Mouse (Mus musculus) forebrain, embryonic 15.5 days (tissue): ENCODE measurements around the gene Slc25a22. TPM values are rescaled to one million over a fixed set of nuclear protein-coding genes. Genes with fewer than 3 reads are reported as not detected.

Experiments
- ATAC-seq: fragments of 200-750 bp; cut with Nextera tagmentation; replicated peaks from 2 replicates; pipeline ENCODE4 v1.8.0; 2017; ENCODE audit warnings: mild to moderate bottlenecking, moderate TSS enrichment, moderate library complexity
- H3K27ac ChIP-seq: fragments of 300-500 bp; sonication (generic); replicated peaks from 2 replicates; pipeline ENCODE4 v1.5.1; 2015; ENCODE audit warnings: mild to moderate bottlenecking, inconsistent platforms
- H3K27me3 ChIP-seq: fragments of 300-500 bp; sonication (generic); 2 replicates; pipeline ENCODE4 v1.6.1; 2015; ENCODE audit warnings: inconsistent platforms
- H3K36me3 ChIP-seq: fragments of 300-500 bp; sonication (generic); 2 replicates; pipeline ENCODE4 v1.6.1; 2015; ENCODE audit warnings: mild to moderate bottlenecking, inconsistent platforms
- H3K4me1 ChIP-seq: fragments of 300-500 bp; sonication (generic); 2 replicates; pipeline ENCODE4 v1.6.1; 2015; ENCODE audit warnings: inconsistent platforms
- H3K4me2 ChIP-seq: fragments of 300-500 bp; sonication (generic); replicated peaks from 2 replicates; pipeline ENCODE4 v1.6.1; 2015; ENCODE audit warnings: mild to moderate bottlenecking, inconsistent platforms
- H3K4me3 ChIP-seq: fragments of 300-500 bp; sonication (generic); 2 replicates; pipeline ENCODE4 v1.5.1; 2015; ENCODE audit warnings: mild to moderate bottlenecking, inconsistent platforms
- H3K9ac ChIP-seq: fragments of 300-500 bp; sonication (generic); replicated peaks from 2 replicates; pipeline ENCODE4 v1.6.1; 2015; ENCODE audit warnings: mild to moderate bottlenecking, inconsistent platforms
- H3K9me3 ChIP-seq: fragments of 300-500 bp; sonication (generic); 2 replicates; pipeline ENCODE4 v1.6.1; 2016; ENCODE audit warnings: inconsistent platforms
- WGBS: fragments of 180-500 bp; shearing (Covaris S2); methylation state at CpG from one replicate; pipeline ENCODE4 v1.1.7; 2015; ENCODE audit warnings: mixed read lengths; 5-methylcytosine and 5-hydroxymethylcytosine counted together
- polyA plus RNA-seq: library from polyadenylated mRNA; unstranded; fragments of >200 nt; fragmentation: Nextera tagmentation; extraction: Ambion mirVana; gene quantifications from 2 replicates; pipeline ENCODE4 v1.2.1, GENCODE M21; 2015

The Slc25a22 gene
- polyA plus RNA-seq, 1 experiment from 2014 or later: 86.3 TPM

DNA sequence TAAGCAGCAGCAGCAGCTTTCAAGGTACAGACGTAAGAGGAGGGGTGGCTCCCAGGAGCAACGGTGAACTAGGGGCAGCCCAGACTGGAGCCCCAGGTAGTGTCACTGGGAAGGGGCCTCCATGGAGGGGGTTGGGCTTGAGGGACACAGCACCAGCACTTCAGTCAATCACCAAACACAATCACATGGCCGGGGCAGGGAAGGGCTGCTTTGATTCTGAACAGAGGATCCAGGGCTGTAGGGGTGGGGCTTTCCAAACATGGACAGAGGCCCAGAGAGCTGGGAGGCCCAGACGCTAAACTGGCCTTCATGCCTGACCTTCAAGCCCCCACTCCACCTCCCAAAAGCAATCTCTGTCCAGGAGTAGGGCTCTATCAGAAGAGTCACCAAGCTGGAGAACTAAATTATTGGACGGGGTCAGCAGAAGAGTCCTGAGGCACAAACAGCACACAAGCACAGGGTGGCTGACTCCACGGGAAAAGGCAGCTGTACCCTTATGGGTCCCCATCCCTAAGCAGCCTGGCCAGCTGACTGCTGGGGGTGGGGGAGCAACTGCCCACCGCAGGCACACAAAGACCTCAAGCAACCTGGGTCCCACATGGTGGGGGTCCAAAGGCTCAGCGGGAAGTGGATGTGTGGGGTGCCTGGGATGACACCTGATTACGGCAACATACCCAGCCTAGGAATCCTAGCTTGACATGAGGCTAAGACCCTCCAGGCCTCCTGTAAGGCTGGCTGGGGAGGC is 7.7 kb downstream of the Slc25a22 start:
- peaks cover 22% of the 10 kb centered on the region for H3K36me3 ChIP-seq
- H3K4me2 ChIP-seq: peak overlapping the region; percentile 88
- peak overlapping the region; percentile 71; the same call in 1 of the 2 replicates for H3K9ac ChIP-seq
- H3K4me3 ChIP-seq: peak overlapping the region; percentile 53
- no peaks in the 10 kb centered on the region for H3K9me3 ChIP-seq
- 62% methylated on average over 9 of the region's 9 CpGs for WGBS
- peak overlapping the region; percentile 70 for H3K27ac ChIP-seq
- no peak for ATAC-seq
- H3K4me1 ChIP-seq: peaks cover 46% of the 10 kb centered on the region
- no peaks in the 10 kb centered on the region for H3K27me3 ChIP-seq

DNA sequence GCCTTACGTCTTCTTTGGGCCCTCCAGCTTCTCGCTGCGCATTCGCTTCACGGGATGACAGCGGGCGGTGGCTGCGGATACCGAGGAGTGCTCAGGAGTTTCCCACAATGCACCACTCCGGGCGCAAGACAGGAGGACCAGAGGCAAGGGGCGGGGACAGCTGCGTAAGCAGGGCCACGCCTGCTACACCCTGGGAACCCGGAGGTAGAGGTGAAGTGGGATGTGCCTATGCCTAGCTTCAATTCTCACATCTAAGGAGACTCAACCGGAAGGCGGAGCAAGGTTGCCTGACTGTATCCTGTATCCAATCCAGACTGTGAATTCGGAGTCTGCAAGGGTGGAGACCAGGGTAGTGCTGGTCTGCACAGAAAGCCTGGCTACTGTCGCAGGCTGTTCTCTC is 8.4 kb downstream of the Slc25a22 start, which contains the start of gene Cend1:
Gene Cend1, minus strand, starts transcription at position 182 of the 400 bp plus-strand sequence.
- peak within 1 kb of the TSS; percentile 71 for H3K9ac ChIP-seq
- no peaks in the 10 kb centered on the region for H3K27me3 ChIP-seq
- H3K9me3 ChIP-seq: no peaks in the 10 kb centered on the region
- peaks cover 40% of the 10 kb centered on the region for H3K4me1 ChIP-seq
- peak within 1 kb of the TSS; percentile 88 for H3K4me2 ChIP-seq
- 4% methylated on average over 19 of the region's 19 CpGs for WGBS
- H3K27ac ChIP-seq: peak within 1 kb of the TSS; percentile 70
- peaks cover 22% of the 10 kb centered on the region for H3K36me3 ChIP-seq
- peak within 1 kb of the TSS; percentile 53 for H3K4me3 ChIP-seq
- peak; percentile 83 for ATAC-seq

DNA sequence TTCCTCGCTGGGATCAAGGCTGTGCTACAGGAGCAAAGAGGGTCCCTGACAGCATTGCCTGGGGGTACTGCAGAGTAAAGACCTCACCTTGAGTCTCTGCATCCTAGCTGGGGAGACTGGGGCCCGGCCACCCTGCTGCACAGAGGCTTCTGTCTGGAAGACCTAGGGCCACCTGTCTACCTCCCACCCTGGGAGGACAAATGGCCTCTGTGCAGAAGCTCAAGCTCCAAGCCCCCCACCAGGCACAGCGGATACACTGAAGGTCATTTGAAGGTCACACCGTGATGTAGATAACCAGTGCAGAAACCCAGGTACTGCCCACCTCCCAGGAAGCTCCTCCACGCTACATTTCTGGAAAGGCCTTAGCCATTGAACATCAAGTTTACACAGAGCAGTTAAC is 9.0 kb downstream of the Slc25a22 start:
- Histone ChIP-seq H3K27me3 (no peaks in the 10 kb centered on the region), H3K4me2 (peak overlapping the region; percentile 88), H3K27ac (peak overlapping the region; percentile 70), H3K4me1 (peaks cover 35% of the 10 kb centered on the region), H3K36me3 (peaks cover 22% of the 10 kb centered on the region), H3K9ac (peak overlapping the region; percentile 71), H3K9me3 (no peaks in the 10 kb centered on the region), H3K4me3 (peak overlapping the region; percentile 53)
- ATAC-seq: 0 out of 2 replicates have a peak, but pooled peaks have one; percentile 3
- WGBS: 44% methylated on average over 5 of the region's 5 CpGs

DNA sequence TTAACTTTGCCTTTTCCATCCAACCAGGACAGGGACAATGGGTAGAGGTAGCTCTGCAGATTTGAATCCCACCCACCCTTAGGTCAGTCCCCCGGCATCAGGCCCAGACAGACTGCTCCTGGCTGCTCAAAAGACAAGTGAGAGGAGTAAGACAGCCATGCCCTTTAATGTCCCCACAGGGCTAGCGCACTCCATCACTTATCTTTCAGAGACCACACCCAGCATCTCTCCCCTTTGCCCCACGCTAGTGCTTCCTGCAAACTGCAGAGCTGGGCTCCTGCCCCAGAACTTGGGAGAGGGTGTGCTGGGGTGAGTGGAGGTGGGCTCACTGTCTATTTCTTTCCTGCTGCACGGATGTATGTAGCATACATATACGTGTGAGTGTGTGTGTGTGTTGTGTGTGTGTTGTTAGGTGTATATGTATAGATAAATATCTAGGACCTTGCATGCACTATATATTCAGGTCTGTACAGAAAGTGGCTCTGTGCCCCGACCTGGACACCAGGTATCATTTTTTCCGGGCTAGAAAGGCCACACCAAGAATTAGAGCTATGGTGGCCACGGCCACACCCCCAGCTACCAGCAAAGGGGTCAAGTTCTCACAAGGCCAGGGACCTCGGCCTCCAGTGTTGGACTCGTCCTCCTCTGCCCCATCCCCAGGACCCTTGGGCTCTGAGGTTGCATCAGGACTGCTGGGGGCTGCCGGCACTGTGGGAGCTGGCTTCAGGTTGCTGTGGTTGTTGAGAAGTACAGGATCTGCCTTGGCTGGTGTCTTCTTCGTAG is 10.6 kb downstream of the Slc25a22 start:
- 84% methylated on average over 12 of the region's 12 CpGs for WGBS
- no peak for ATAC-seq
- H3K9me3 ChIP-seq: no peaks in the 10 kb centered on the region
- H3K27me3 ChIP-seq: no peaks in the 10 kb centered on the region
- H3K9ac ChIP-seq: no peak overlapping the region
- no peak overlapping the region for H3K4me2 ChIP-seq
- H3K27ac ChIP-seq: no peak overlapping the region
- H3K36me3 ChIP-seq: peaks cover 22% of the 10 kb centered on the region
- no peak overlapping the region for H3K4me3 ChIP-seq
- H3K4me1 ChIP-seq: peaks cover 21% of the 10 kb centered on the region

DNA sequence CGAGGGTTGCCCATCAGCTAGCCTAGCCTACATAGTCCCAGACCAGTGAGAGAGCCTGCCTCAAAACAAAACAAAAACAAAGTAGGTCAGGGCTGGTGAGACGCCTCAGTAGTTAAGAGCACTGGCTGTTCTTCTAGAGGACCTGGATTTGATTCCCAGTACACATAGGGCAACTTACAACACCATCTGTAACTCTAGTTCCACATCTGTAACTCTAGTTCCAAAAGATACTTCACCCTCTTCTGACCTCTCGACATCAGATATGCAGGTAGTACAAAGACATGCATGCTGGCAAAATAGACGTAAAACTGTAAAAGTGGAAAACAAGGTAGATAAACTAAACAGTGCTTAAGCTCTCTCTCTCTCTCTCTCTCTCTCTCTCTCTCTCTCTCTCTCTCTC is 13.9 kb downstream of the Slc25a22 start:
- WGBS: 73% methylated on average over 4 of the region's 4 CpGs
- Histone ChIP-seq H3K4me1 (peaks cover 10% of the 10 kb centered on the region), H3K9me3 (no peaks in the 10 kb centered on the region), H3K27ac (no peak overlapping the region), H3K4me3 (no peak overlapping the region), H3K36me3 (no peaks in the 10 kb centered on the region), H3K9ac (no peak overlapping the region), H3K27me3 (no peaks in the 10 kb centered on the region), H3K4me2 (no peak overlapping the region)
- ATAC-seq: no peak

DNA sequence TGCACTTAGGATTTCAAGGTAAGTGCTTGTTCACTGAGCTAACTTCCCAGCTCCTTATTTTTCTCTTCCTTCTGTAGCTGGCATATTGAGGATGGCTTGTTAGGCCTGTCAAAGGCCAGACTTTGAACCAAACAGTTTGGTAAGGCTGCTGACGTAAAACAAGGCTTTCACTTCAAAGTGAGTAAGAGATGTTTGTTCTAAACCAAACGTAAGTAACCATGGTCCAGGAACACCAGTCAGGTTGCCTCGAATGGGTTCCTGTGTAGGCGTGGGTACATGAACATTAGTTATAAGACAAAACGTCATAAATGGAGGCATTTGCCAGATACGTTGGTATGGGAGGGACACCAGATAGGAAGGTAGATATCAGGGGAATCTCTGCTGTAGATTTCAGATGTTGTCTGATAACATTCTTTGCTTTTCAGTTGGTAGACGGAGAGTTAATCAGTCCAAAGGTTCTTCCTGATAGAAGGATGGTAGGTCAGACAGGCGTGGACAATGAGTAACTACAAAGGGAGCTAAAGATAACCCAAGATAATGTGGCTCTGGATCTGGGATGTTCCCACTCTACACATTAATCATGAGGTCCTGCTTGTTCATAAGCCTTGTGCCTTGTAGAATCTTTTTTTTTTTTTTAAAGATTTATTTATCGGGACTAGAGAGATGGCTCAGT is 17.5 kb downstream of the Slc25a22 start:
- 87% methylated on average over 9 of the region's 9 CpGs for WGBS
- H3K4me2 ChIP-seq: no peak overlapping the region
- H3K27ac ChIP-seq: no peak overlapping the region
- ATAC-seq: no peak
- peaks cover 4% of the 10 kb centered on the region; the same call in 1 of the 2 replicates for H3K4me1 ChIP-seq
- H3K9me3 ChIP-seq: no peaks in the 10 kb centered on the region
- H3K4me3 ChIP-seq: no peak overlapping the region
- H3K27me3 ChIP-seq: no peaks in the 10 kb centered on the region
- no peaks in the 10 kb centered on the region for H3K36me3 ChIP-seq
- H3K9ac ChIP-seq: no peak overlapping the region

DNA sequence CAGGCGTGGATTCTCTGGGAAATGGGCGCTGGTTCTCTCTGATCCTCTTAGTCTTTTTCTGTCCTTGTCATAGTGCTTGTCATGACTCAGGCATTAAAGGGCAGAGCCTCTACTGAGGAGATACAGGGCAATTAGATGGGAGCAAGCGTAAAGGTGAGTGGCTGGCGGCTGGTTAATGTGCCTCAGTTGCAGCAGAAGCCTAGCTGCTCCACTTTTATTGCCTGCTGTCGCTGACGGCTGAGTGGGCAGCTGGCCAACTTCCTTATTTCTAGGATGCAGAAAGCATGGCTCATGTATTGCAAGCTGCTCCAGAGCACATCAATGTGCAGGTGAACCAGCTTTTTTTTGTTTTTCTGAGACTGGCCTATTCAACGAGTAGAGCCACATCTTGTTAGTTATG is 18.7 kb downstream of the Slc25a22 start:
- no peak overlapping the region for H3K4me2 ChIP-seq
- no peak overlapping the region for H3K27ac ChIP-seq
- H3K9me3 ChIP-seq: no peaks in the 10 kb centered on the region
- H3K9ac ChIP-seq: no peak overlapping the region
- H3K27me3 ChIP-seq: no peaks in the 10 kb centered on the region
- H3K36me3 ChIP-seq: no peaks in the 10 kb centered on the region
- 65% methylated on average over 7 of the region's 7 CpGs for WGBS
- H3K4me3 ChIP-seq: no peak overlapping the region
- no peak for ATAC-seq
- peaks cover 10% of the 10 kb centered on the region for H3K4me1 ChIP-seq

DNA sequence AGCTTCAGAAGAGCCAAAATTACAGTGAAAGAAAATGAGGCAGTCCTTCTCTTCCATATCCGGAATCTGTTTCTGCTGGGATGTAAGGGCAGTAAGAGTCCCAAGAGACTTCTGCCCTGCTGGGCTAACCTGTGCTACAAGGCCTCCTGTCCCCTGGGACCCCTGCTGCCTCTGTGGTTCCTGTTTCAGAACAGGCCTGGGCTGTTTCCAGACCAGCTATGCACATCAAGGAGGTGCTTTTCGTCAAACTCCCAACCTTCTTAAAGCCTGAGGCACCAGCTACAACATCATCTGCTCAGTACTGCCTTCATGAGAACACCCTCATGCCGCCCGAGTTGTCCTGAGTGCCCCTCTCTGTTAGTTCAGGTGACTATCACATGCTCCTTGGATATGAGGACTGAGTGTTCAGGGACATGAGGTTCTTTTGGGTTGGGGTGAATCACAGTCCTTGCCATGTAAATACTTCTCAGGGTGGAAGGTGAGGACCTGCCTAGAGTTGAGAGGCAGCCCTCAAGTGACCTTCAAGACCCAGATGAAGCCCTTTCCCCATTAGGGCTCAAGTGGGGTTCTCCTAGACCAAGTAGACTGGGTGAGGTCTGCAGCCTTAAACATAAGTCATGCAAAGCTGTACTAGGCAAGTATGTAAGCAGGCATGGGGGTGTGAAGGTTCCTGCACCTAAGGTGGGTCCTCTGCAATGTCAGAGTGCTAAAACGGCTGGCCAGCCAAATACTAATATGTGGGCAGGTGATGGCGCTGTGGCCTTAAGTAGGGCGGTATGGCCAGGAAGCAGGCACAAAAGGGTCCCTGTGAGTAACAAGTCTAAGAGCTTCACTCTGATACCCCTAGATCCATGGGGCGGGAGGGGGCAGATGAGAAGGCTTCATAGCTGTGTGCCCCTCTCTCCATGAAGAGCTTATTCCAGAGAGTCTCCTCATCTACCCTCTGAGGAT is 19.7 kb downstream of the Slc25a22 start:
- Histone ChIP-seq H3K4me1 (peaks cover 15% of the 10 kb centered on the region), H3K4me2 (no peak overlapping the region), H3K27me3 (no peaks in the 10 kb centered on the region), H3K9ac (no peak overlapping the region), H3K27ac (no peak overlapping the region), H3K9me3 (no peaks in the 10 kb centered on the region), H3K36me3 (no peaks in the 10 kb centered on the region), H3K4me3 (no peak overlapping the region)
- WGBS: 76% methylated on average over 8 of the region's 8 CpGs
- no peak for ATAC-seq

DNA sequence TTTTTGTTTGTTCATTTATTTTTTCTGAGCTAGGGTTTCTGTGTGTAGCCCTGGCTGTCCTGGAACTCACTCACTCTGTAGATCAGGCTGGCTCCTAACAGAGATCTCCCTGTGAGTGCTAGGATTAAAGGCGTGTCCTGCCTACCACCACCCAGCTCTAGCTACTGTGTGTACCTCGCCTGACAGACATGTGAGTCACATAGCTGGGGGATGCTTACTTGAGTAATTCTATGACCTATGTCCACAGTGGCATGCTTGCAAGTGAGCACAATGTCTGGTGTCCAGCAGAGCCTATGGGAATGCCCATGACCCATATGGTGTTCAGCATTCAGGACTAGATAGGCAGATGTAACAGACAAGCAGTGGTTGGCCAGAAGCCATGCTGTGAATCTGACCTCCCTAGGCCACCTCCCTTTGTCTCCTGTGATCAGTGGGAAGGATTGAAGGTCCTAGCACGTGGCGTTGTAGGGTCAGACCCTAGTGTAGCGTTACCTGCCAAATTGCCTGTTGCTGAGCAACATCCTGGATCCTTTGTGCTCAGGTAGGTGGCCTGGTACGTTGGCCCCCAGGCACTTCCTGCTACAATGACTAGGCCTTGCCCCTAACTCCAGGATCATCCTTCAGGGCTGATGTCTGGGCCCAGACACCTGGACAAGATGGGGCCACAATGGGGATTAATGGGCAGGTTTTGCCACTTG is 21.4 kb downstream of the Slc25a22 start:
- Histone ChIP-seq H3K4me2 (no peak overlapping the region), H3K27ac (no peak overlapping the region), H3K36me3 (no peaks in the 10 kb centered on the region), H3K9ac (no peak overlapping the region), H3K4me1 (peaks cover 18% of the 10 kb centered on the region), H3K9me3 (no peaks in the 10 kb centered on the region), H3K27me3 (no peaks in the 10 kb centered on the region), H3K4me3 (no peak overlapping the region)
- 82% methylated on average over 6 of the region's 6 CpGs for WGBS
- ATAC-seq: no peak

DNA sequence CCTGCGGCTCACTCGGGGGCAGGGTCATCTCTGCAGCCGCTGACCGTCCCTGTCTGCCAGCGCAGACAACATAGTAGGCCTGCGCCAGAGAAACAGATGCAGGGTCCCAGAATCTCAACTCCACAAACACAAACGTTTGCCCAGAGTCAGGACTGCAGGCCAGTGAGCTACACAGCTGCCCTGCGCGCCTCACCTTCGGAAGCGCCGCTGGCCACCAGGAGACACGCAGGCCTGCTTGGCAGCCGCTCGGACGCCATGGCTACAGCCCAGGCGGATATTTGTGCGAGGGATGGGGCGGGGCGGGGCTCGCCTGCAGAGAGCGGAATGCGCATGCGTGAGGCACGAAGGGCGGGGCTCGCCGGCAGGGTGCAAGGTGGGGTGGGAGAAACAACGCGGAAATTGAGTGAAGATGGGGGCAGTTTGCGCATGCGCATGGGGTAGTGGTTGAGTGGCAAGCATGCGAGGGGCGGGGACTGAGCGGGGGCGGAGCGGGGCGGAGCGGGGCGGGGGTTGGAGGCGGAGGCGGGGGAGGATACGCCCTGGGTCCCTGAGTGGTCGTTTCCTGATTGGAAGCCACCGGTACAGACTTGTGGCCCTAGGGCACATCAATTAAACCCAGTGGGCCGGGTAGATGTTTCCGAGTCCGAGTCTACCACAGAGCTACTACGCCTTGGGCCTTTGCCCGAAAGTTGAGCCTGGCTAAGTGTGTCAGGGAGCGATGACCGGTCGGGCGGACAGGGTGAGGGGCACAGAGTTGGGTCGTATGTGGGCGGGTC is 23.7 kb downstream of the Slc25a22 start, which contains the start of gene Gatd1:
Gene Gatd1, minus strand, starts transcription at position 328 of the 776 bp plus-strand sequence.
- peak within 1 kb of the TSS; percentile 82 for H3K27ac ChIP-seq
- peak within 1 kb of the TSS; percentile 87 for H3K4me2 ChIP-seq
- no peaks in the 10 kb centered on the region for H3K9me3 ChIP-seq
- peak within 1 kb of the TSS; percentile 68 for H3K4me3 ChIP-seq
- no peaks in the 10 kb centered on the region for H3K27me3 ChIP-seq
- peaks cover 23% of the 10 kb centered on the region for H3K4me1 ChIP-seq
- under 1% methylated on average over 56 of the region's 56 CpGs for WGBS
- H3K9ac ChIP-seq: peak within 1 kb of the TSS; percentile 91
- peak; percentile 90 for ATAC-seq
- H3K36me3 ChIP-seq: peaks cover 4% of the 10 kb centered on the region; the same call in 1 of the 2 replicates
